Mouse (Mus musculus) erythroblast, embryonic 14.5 days (primary cell): ENCODE results near the gene Uba7.

Experiments used
- GATA1 ChIP-seq: IDR thresholded peaks from 2 replicates; pipeline ENCODE4 v1.6.1; 2012; ENCODE audit warnings: low read length, inconsistent platforms, mixed read lengths
- TAL1 ChIP-seq: IDR thresholded peaks from 3 replicates; pipeline ENCODE4 v1.6.1; 2012; ENCODE audit warnings: low read length, inconsistent platforms, mixed read lengths

GRCm38 (mm10) chr9:107975399-107976386 is at the start of gene Uba7:
- TF ChIP-seq GATA1 = peak; percentile 83
- peak; percentile 84 for TF ChIP-seq TAL1
